Mouse (Mus musculus): ENCODE results near the gene Iah1. TPM values are rescaled to one million over a fixed set of nuclear protein-coding genes. Genes with fewer than 3 reads are reported as not detected.
A peak's percentile ranks its signal among the peaks of the same experiment; 100 is the strongest.

Gene Iah1
- polyA plus RNA-seq, 1 experiment from 2014 or later = 88.1 TPM

DNA sequence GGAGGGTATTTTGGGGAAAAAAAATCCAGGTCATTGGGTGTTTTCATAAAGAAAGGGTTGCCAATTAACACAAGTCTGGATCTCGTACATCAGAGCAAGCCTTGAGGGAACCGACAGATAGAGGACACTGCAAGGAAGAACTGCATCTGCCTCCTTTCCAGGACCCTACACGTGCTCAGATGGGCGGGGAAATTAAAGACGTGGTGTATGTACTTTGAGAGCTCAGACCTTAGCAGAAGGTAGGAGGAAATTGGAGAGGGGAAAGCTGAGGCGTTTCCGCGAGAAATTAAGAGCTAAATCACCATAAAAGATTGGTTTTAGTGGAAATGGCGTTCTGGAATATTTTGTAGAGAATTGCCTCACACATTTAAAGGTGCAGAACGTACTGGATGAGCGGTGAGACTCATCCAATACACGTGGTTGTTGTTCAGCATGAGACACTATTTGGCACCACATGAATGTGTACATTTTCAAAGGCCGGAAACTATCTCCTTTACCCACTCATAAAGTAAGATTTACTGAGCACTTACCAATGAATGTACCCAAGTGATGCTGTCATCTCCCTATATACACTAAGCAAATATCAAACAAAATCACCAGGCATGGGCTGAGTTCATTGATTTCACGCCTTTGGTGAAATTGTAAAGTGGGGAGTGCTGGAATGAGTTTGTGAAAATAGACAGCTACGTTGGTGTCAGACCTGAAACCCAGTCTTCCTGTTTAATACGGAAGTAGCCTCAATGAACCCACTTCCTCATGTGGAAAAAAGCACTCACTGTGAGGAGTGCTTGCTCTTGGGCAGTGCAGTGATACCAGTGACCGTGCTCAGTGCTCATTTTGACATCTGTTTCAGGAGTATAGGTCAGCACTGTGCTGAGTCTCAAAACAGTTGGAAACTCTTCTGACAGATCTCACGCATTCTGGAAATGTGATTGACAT, 29.2 kb upstream of the Iah1 start:
- in situ Hi-C loops (cut with MboI; ENCODE audit: low pct_unique_long_range_greater_than_20kb) = no loop called here
- ChIA-PET POLR2A (interaction anchor here (0.7 to 1.7 kb wide), 3 partner anchors 16 to 29 kb away, joined by 3 to 10 read pairs (median 4); partner anchors contain the start of gene Iah1), CTCF (interaction anchor here (1.5 kb wide), 1 partner anchor 190 kb away, joined by 3 read pairs; no protein-coding TSS in a partner anchor)
- no peak for TF ChIP-seq CTCF (IDR thresholded peaks at IDR 0.05)
- ATAC-seq (no peak), DNase-seq (ENCODE audit: low read depth, low spot score) (no peak)
- H3K27me3 ChIP-seq = no peaks in the 10 kb centered on the region

DNA sequence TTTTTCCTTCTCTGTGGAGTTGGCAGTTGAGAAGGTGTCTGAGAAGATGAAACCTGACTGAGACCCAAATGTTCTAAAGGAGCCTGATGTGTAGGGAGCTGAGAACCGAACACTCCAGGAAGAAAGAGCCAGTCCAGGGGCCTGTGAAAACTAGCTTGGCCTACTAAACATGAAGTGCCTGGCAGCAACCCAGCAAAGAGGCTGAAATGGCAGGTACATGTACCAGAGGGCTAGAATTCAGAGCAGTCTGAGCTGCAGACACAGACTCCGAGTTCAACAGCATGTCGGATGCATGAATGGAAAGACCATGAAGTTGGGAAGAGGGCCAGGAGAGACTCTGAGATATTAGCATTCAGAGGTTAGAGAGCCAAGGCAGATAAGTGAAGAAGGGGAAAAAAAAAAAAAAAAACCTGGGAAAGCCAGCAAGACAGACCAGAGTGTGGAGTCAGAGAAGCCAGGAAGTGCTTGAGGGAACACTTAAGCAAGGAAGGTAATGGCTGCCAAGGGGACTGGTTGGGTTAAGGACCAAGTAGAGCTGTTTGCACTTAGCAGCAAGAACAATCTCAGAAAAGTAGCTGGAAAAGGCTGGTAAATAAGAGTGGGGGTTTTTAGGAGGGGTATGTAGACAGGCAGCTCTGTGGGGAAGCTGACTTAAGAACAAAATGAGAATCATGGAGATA, 27.3 kb upstream of the Iah1 start:
- H3K27me3 ChIP-seq = no peaks in the 10 kb centered on the region
- in situ Hi-C loops (cut with MboI; ENCODE audit: low pct_unique_long_range_greater_than_20kb) = no loop called here
- ChIA-PET CTCF (interaction anchor here (1.1 to 2.0 kb wide), 2 partner anchors 11 to 23 kb away, joined by 3 to 4 read pairs; no protein-coding TSS in a partner anchor), POLR2A (interaction anchor here (0.7 kb wide), 1 partner anchor 27 kb away, joined by 3 read pairs; the partner anchor contains the start of gene Iah1)
- DNase-seq (ENCODE audit: low read depth, low spot score) = no peak
- TF ChIP-seq CTCF (IDR thresholded peaks at IDR 0.05) = no peak
- ATAC-seq = no peak

- no peaks in the 10 kb centered on the region for H3K27me3 ChIP-seq
- no peak for TF ChIP-seq CTCF (IDR thresholded peaks at IDR 0.05)
- ChIA-PET CTCF (interaction anchor here (2.0 kb wide), 1 partner anchor 10 kb away, joined by 4 read pairs; no protein-coding TSS in a partner anchor), POLR2A (no interaction called here)
- no peak for ATAC-seq
- in situ Hi-C loops (cut with MboI; ENCODE audit: low pct_unique_long_range_greater_than_20kb) = no loop called here
- DNase-seq (ENCODE audit: low read depth, low spot score) = no peak
These were observed 26.5 kb upstream of the Iah1 start for GRCm38 (mm10) chr12:21289651-21290050.

- no peaks in the 10 kb centered on the region for H3K27me3 ChIP-seq
- ATAC-seq = no peak
- in situ Hi-C loops (cut with MboI; ENCODE audit: low pct_unique_long_range_greater_than_20kb) = no loop called here
- TF ChIP-seq CTCF (IDR thresholded peaks at IDR 0.05) = no peak
- CTCF ChIA-PET = interaction anchor here (1.2 kb wide), 1 partner anchor 9 kb away, joined by 4 read pairs; no protein-coding TSS in a partner anchor
- POLR2A ChIA-PET = no interaction called here
- no peak for DNase-seq (ENCODE audit: low read depth, low spot score)
These were observed 17.3 kb upstream of the Iah1 start for GRCm38 (mm10) chr12:21298856-21299255.

DNA sequence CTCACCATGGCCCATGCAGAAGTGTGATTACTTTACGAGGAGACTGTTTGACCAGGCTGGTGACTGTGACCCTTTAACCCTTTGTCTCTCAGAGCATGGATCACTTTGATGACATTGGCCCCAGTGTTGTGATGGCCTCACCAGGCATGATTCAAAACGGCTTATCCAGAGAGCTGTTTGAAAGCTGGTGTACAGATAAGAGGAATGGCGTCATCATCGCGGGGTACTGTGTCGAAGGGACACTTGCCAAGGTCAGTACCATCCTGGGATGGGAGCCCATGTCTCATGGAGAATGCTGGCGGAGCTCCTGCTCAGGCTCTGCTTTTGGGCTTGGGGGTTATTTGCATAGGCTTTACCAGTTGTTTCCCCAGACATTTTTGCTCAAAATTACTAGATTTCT, 14.9 kb upstream of the Iah1 start:
- in situ Hi-C loops (cut with MboI; ENCODE audit: low pct_unique_long_range_greater_than_20kb) = no loop called here
- no peaks in the 10 kb centered on the region for H3K27me3 ChIP-seq
- TF ChIP-seq CTCF (IDR thresholded peaks at IDR 0.05) = no peak
- DNase-seq (ENCODE audit: low read depth, low spot score) = no peak
- ChIA-PET POLR2A (interaction anchor here (0.7 to 1.0 kb wide), 2 partner anchors 10 to 16 kb away, joined by 3 read pairs; partner anchors contain the start of gene Cpsf3), CTCF (no interaction called here)
- ATAC-seq = no peak

GRCm38 (mm10) chr12:21301932-21302331, 14.3 kb upstream of the Iah1 start:
- TF ChIP-seq CTCF (IDR thresholded peaks at IDR 0.05) = no peak
- ATAC-seq (peak; percentile 84), DNase-seq (ENCODE audit: low read depth, low spot score) (no peak)
- POLR2A ChIA-PET = interaction anchor here (0.7 to 1.0 kb wide), 2 partner anchors 11 to 16 kb away, joined by 3 read pairs; partner anchors contain the start of gene Cpsf3
- CTCF ChIA-PET = no interaction called here
- no peaks in the 10 kb centered on the region for H3K27me3 ChIP-seq
- in situ Hi-C loops (cut with MboI; ENCODE audit: low pct_unique_long_range_greater_than_20kb) = no loop called here

DNA sequence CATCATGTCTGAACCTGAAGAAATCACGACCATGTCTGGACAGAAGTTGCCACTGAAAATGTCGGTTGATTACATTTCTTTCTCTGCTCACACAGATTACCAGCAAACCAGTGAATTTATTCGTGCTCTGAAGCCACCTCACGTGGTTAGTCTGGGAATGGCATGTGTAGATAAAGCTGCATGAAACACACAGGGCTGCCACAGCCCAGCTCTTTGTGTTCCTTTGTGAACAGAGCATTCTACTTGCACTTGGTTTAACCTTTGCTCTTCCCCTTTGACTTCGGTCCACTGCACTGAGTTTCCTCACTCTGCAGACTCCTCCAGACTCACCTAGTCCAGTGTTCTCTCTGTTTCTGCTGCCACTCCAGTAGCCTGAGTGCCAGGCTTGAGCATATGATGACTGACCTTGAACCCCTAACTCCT, 13.8 kb upstream of the Iah1 start:
- ChIA-PET CTCF (interaction anchor here (2.8 kb wide), 1 partner anchor 15 kb away, joined by 9 read pairs; no protein-coding TSS in a partner anchor), POLR2A (no interaction called here)
- peak; percentile 70 for ATAC-seq
- in situ Hi-C loops (cut with MboI; ENCODE audit: low pct_unique_long_range_greater_than_20kb) = no loop called here
- DNase-seq (ENCODE audit: low read depth, low spot score) = no peak
- H3K27me3 ChIP-seq = no peaks in the 10 kb centered on the region
- no peak for TF ChIP-seq CTCF (IDR thresholded peaks at IDR 0.05)

- no peak for DNase-seq (ENCODE audit: low read depth, low spot score)
- POLR2A ChIA-PET = no interaction called here
- in situ Hi-C loops (cut with MboI; ENCODE audit: low pct_unique_long_range_greater_than_20kb) = no loop called here
- ATAC-seq = no peak
- CTCF ChIA-PET = no interaction called here
- no peaks in the 10 kb centered on the region for H3K27me3 ChIP-seq
- TF ChIP-seq CTCF (IDR thresholded peaks at IDR 0.05) = no peak
These were observed 10.4 kb upstream of the Iah1 start for GRCm38 (mm10) chr12:21305741-21306140.

GRCm38 (mm10) chr12:21306721-21307120, 9.5 kb upstream of the Iah1 start:
- no peaks in the 10 kb centered on the region for H3K27me3 ChIP-seq
- in situ Hi-C loops (cut with MboI; ENCODE audit: low pct_unique_long_range_greater_than_20kb) = no loop called here
- POLR2A ChIA-PET = interaction anchor here (1.0 kb wide), 1 partner anchor 21 kb away, joined by 3 read pairs; the partner anchor contains the start of gene Itgb1bp1
- CTCF ChIA-PET = no interaction called here
- peak; percentile 42 for ATAC-seq
- TF ChIP-seq CTCF (IDR thresholded peaks at IDR 0.05) = no peak
- no peak for DNase-seq (ENCODE audit: low read depth, low spot score)

GRCm38 (mm10) chr12:21312201-21312600, 4.0 kb upstream of the Iah1 start:
- ChIA-PET POLR2A (interaction anchor here (0.6 to 1.0 kb wide), 2 partner anchors 26 to 123 kb away, joined by 3 to 4 read pairs; partner anchors contain the start of gene Itgb1bp1), CTCF (interaction anchor here (1.0 kb wide), 1 partner anchor 24 kb away, joined by 3 read pairs; no protein-coding TSS in a partner anchor)
- no peak for TF ChIP-seq CTCF (IDR thresholded peaks at IDR 0.05)
- H3K27me3 ChIP-seq = no peaks in the 10 kb centered on the region
- DNase-seq (ENCODE audit: low read depth, low spot score) (no peak), ATAC-seq (no peak)
- in situ Hi-C loops (cut with MboI; ENCODE audit: low pct_unique_long_range_greater_than_20kb) = no loop called here

All from Patski (cell line).